Mouse (Mus musculus): Measurements from ENCODE around the gene Gjd2. TPM values are rescaled to one million over a fixed set of nuclear protein-coding genes. Genes with fewer than 3 reads are reported as not detected.

Gene Gjd2
- total RNA-seq (2021): 6.9 and 8.5 TPM in 2 replicates
- long read RNA-seq, experiment 1: 0 reads
- long read RNA-seq, experiment 2, partial matches to known transcripts: 0 of 1 reads
- long read RNA-seq, experiment 2, other reads (novel, unspliced or antisense): 0 of 1 reads

- peak; percentile 40 for DNase-seq
Measured at GRCm38 (mm10) chr2:114013295-114013771, at the start of gene Gjd2. Gene Gjd2 (minus strand): TSS chr2:114013619.

- DNase-seq: no peak
Measured at GRCm38 (mm10) chr2:114060071-114060591, 46.7 kb upstream of the Gjd2 start.

GRCm38 (mm10) chr2:114059608-114060007, 46.2 kb upstream of the Gjd2 start:
- no peak for DNase-seq

- peak; percentile 25 for DNase-seq
Measured at GRCm38 (mm10) chr2:114058226-114058796, 44.9 kb upstream of the Gjd2 start.

- DNase-seq: peak; percentile 87
Measured at GRCm38 (mm10) chr2:114057303-114057853, 44.0 kb upstream of the Gjd2 start.

GRCm38 (mm10) chr2:114054129-114054528, 40.7 kb upstream of the Gjd2 start:
- DNase-seq: no peak

GRCm38 (mm10) chr2:114052696-114053598, 39.5 kb upstream of the Gjd2 start, which contains the start of gene Actc1:
Gene Actc1 (minus strand): TSS chr2:114053548.
- peak; percentile 13 for DNase-seq

- DNase-seq: no peak
Measured at GRCm38 (mm10) chr2:114051871-114052241, 38.4 kb upstream of the Gjd2 start.

- no peak for DNase-seq
Measured at GRCm38 (mm10) chr2:114051111-114051870, 37.9 kb upstream of the Gjd2 start.

GRCm38 (mm10) chr2:114050150-114050549, 36.7 kb upstream of the Gjd2 start:
- DNase-seq: no peak

- no peak for DNase-seq
Measured at GRCm38 (mm10) chr2:114049372-114049771, 36.0 kb upstream of the Gjd2 start.

GRCm38 (mm10) chr2:114047960-114048611, 34.7 kb upstream of the Gjd2 start:
- no peak for DNase-seq

- no peak for DNase-seq
Measured at GRCm38 (mm10) chr2:114046151-114046664, 32.8 kb upstream of the Gjd2 start.

GRCm38 (mm10) chr2:114037926-114038325, 24.5 kb upstream of the Gjd2 start:
- no peak for DNase-seq

GRCm38 (mm10) chr2:114032259-114032658, 18.8 kb upstream of the Gjd2 start:
- no peak for DNase-seq

- no peak for DNase-seq
Measured at GRCm38 (mm10) chr2:114023383-114023782, 10.0 kb upstream of the Gjd2 start.

- no peak for DNase-seq
Measured at GRCm38 (mm10) chr2:114020210-114020563, 6.8 kb upstream of the Gjd2 start.

GRCm38 (mm10) chr2:114019474-114020209, 6.2 kb upstream of the Gjd2 start:
- no peak for DNase-seq

- DNase-seq: no peak
Measured at GRCm38 (mm10) chr2:114018136-114018535, 4.7 kb upstream of the Gjd2 start.

- DNase-seq: no peak
Measured at GRCm38 (mm10) chr2:114014839-114015238, 1.4 kb upstream of the Gjd2 start.

All from adrenal gland, postnatal 14 days (tissue).